Comparison of ENCODE assay signal across 8 mouse cellular contexts in the genomic region with DNA sequence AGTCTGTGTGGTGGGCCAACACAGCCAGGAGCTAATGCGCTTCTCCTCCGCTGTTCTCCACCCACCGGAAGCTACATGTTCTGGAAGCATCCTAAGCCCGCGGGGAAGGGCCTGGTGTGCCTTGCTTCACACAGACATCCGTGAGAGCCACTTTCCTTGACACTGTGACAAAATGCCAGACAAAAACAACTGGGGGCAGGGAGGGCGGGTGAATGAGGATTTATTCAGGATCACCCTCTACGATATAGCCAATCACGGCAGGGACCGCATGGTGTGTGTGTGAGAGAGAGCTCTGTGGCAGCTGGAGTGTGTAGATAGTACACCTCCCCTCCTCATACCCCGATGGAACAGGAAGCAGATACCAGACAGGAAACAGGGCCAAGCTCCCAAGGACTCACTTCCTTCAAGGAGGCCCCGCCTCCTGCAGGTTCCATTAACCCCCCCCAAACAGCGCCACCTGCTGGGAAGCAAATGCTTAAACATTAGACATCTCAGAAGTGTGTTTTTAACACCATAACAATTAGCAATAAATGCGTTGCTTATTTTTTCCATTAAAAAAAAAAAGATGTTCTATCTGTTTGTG. TPM values are rescaled to one million over a fixed set of nuclear protein-coding genes. Genes with fewer than 3 reads are reported as not detected.
DNase-seq lines count a peak whose midpoint lies in the region; ATAC-seq lines count a peak whose summit lies in the region.

No protein-coding gene starts in this region.

- 90% methylated on average over 14 of the region's 14 CpGs for WGBS in embryonic facial prominence, embryonic 10.5 days
- WGBS in kidney, embryonic 14.5 days = 84% methylated on average over 14 of the region's 14 CpGs
- 89% methylated on average over 14 of the region's 14 CpGs for WGBS in hindbrain, embryonic 13.5 days

- ATAC-seq in kidney, embryonic 14.5 days (ENCODE audit: low FRiP score, low TSS enrichment) = no peak
- peak; percentile 96 for ATAC-seq in megakaryocyte-erythroid progenitor cell, adult 5-6 weeks (replicated peaks; ENCODE audit: low FRiP score, low TSS enrichment, poor library complexity, severe bottlenecking)
- ATAC-seq in hindbrain, embryonic 13.5 days (ENCODE audit: low FRiP score) = no peak

- no peaks in the 10 kb centered on the region for H3K9me3 ChIP-seq in embryonic facial prominence, embryonic 10.5 days
- H3K9me3 ChIP-seq in kidney, embryonic 14.5 days (ENCODE audit: control insufficient read depth, low read length) = no peaks in the 10 kb centered on the region
- H3K9me3 ChIP-seq in hindbrain, embryonic 13.5 days = no peaks in the 10 kb centered on the region

- 0 out of 2 replicates have a peak overlapping the region, but pooled peaks have one; percentile 3 for H3K27ac ChIP-seq in embryonic facial prominence, embryonic 10.5 days (replicated peaks)
- peak overlapping the region; percentile 53; the same call in 1 of the 2 replicates for H3K27ac ChIP-seq in kidney, embryonic 14.5 days (ENCODE audit: low read depth, low read length)
- no peak overlapping the region for H3K27ac ChIP-seq in hindbrain, embryonic 13.5 days

- no peaks in the 10 kb centered on the region for H3K36me3 ChIP-seq in embryonic facial prominence, embryonic 10.5 days (replicated peaks)
- no peaks in the 10 kb centered on the region for H3K36me3 ChIP-seq in kidney, embryonic 14.5 days (ENCODE audit: control insufficient read depth, insufficient read depth, low read length)
- H3K36me3 ChIP-seq in hindbrain, embryonic 13.5 days = no peaks in the 10 kb centered on the region

- DNase-seq in gastrocnemius, postnatal 25 days = peak; percentile 14
- DNase-seq in gastrocnemius, postnatal 4 days (ENCODE audit: low spot score in 2 of 2) = no peak
- peak; percentile 31 for DNase-seq in embryonic facial prominence, embryonic 10.5 days (ENCODE audit: low spot score)
- DNase-seq in yolk sac, embryonic 10.5 days (ENCODE audit: low spot score) = no peak
- no peak for DNase-seq in layer of hippocampus, adult 11-12 months (ENCODE audit: low spot score)

- H3K4me3 ChIP-seq in embryonic facial prominence, embryonic 10.5 days = no peak overlapping the region
- H3K4me3 ChIP-seq in kidney, embryonic 14.5 days (ENCODE audit: low read length) = no peak overlapping the region
- no peak overlapping the region for H3K4me3 ChIP-seq in hindbrain, embryonic 13.5 days

- no peak overlapping the region for H3K9ac ChIP-seq in kidney, embryonic 14.5 days (ENCODE audit: low read depth, low read length)
- H3K9ac ChIP-seq in hindbrain, embryonic 13.5 days = no peak overlapping the region

- no peaks in the 10 kb centered on the region for H3K27me3 ChIP-seq in embryonic facial prominence, embryonic 10.5 days (replicated peaks; ENCODE audit: low read depth, poor library complexity, severe bottlenecking)
- no peaks in the 10 kb centered on the region for H3K27me3 ChIP-seq in kidney, embryonic 14.5 days (ENCODE audit: control insufficient read depth, insufficient read depth, low read length)
- H3K27me3 ChIP-seq in hindbrain, embryonic 13.5 days = no peaks in the 10 kb centered on the region

- no peak overlapping the region for H3K4me2 ChIP-seq in kidney, embryonic 14.5 days (replicated peaks; ENCODE audit: low read depth, low read length)
- no peak overlapping the region for H3K4me2 ChIP-seq in hindbrain, embryonic 13.5 days

- H3K4me1 ChIP-seq in embryonic facial prominence, embryonic 10.5 days = 0 out of 2 replicates have a peak, but pooled peaks cover 4% of the 10 kb centered on the region
- H3K4me1 ChIP-seq in kidney, embryonic 14.5 days (ENCODE audit: control insufficient read depth, insufficient read depth, low read length) = 0 out of 2 replicates have a peak, but pooled peaks cover 9% of the 10 kb centered on the region
- H3K4me1 ChIP-seq in hindbrain, embryonic 13.5 days (replicated peaks) = peaks cover 7% of the 10 kb centered on the region; the same call in 1 of the 2 replicates

RNA-seq across cellular contexts. Expression of a gene that starts 14.0 kb away (rescaled TPM):
- 100 to 1,000 TPM; 215 to 220 TPM for total RNA-seq in gastrocnemius, postnatal 25 days (2021)
- total RNA-seq in gastrocnemius, postnatal 4 days (2021) = 100 to 1,000 TPM; 434 to 436 TPM
- polyA plus RNA-seq in embryonic facial prominence, embryonic 10.5 days (2016; fragmentation: Nextera tagmentation; extraction: Ambion mirVana) = 584 and 637 TPM in 2 replicates
- 479 and 740 TPM in 2 replicates for polyA plus RNA-seq in kidney, embryonic 14.5 days (2014; fragmentation: Nextera tagmentation; extraction: Ambion mirVana)
- total RNA-seq in megakaryocyte-erythroid progenitor cell, adult 5-6 weeks (2014; fragmentation: Nextera tagmentation) = 290 and 302 TPM in 2 replicates
- total RNA-seq in megakaryocyte-erythroid progenitor cell, adult 5-6 weeks (2017) = 475 and 509 TPM in 2 replicates
- polyA plus RNA-seq in hindbrain, embryonic 13.5 days (2015; fragmentation: Nextera tagmentation; extraction: Ambion mirVana) = 422 and 424 TPM in 2 replicates

Comparison
In these comparisons a context has a peak if more than half of its experiments do, and no peak if none do; other contexts are left out.
1. DNase-seq: peak in gastrocnemius, postnatal 25 days (single experiment) and embryonic facial prominence, embryonic 10.5 days (single experiment); none in gastrocnemius, postnatal 4 days (0 of 2), yolk sac, embryonic 10.5 days (single experiment) and layer of hippocampus, adult 11-12 months (single experiment).